ENCODE assay signal across 8 mouse cellular contexts in genomic region chr11:118249012-118249383, GRCm38 (mm10). TPM values are rescaled to one million over a fixed set of nuclear protein-coding genes. Genes with fewer than 3 reads are reported as not detected.
DNase-seq lines count a peak whose midpoint lies in the region; ATAC-seq and TF ChIP-seq lines count a peak whose summit lies in the region.

No protein-coding gene starts in this region.

- no peak for DNase-seq in heart, postnatal 4 days
- no peak for DNase-seq in MEL (ENCODE audit: low read depth, low spot score)
- DNase-seq in testis, postnatal 14 days (ENCODE audit: low spot score) = no peak
- no peak for DNase-seq in urinary bladder, adult 2 months (ENCODE audit: low spot score)

- 2% methylated on average over 5 of the region's 5 CpGs for WGBS in heart, embryonic 11.5 days (ENCODE audit: insufficient replicate concordance)
- WGBS in limb, embryonic 13.5 days = 0% methylated on average over 5 of the region's 5 CpGs
- 1% methylated on average over 5 of the region's 5 CpGs for WGBS in midbrain, embryonic 16.5 days

- TF ChIP-seq EP300 in MEL (IDR thresholded peaks at IDR 0.05; ENCODE audit: low read depth in 1 of 2, low read length in 2 of 2) = no peak

- peak overlapping the region; percentile 70 for H3K4me2 ChIP-seq in heart, embryonic 11.5 days
- peak overlapping the region; percentile 81 for H3K4me2 ChIP-seq in limb, embryonic 13.5 days (replicated peaks)
- H3K4me2 ChIP-seq in midbrain, embryonic 16.5 days (ENCODE audit: low read length) = peak overlapping the region; percentile 96

- H3K27ac ChIP-seq in heart, embryonic 11.5 days (ENCODE audit: low read depth, low read length) = peak overlapping the region; percentile 92
- H3K27ac ChIP-seq in MEL (ENCODE audit: control insufficient read depth, low read depth, low read length) = peak overlapping the region; percentile 55
- H3K27ac ChIP-seq in limb, embryonic 13.5 days = peak overlapping the region; percentile 80
- H3K27ac ChIP-seq in midbrain, embryonic 16.5 days (ENCODE audit: low read length) = peak overlapping the region; percentile 0; the same call in 1 of the 2 replicates

- no peaks in the 10 kb centered on the region for H3K27me3 ChIP-seq in heart, embryonic 11.5 days (ENCODE audit: control insufficient read depth, insufficient read depth, low read length)
- no peaks in the 10 kb centered on the region for H3K27me3 ChIP-seq in MEL (ENCODE audit: control insufficient read depth in 1 of 2, insufficient read depth in 2 of 2, low read length in 2 of 2)
- no peaks in the 10 kb centered on the region for H3K27me3 ChIP-seq in limb, embryonic 13.5 days
- H3K27me3 ChIP-seq in midbrain, embryonic 16.5 days (ENCODE audit: control insufficient read depth, insufficient read depth, low read depth, low read length) = no peaks in the 10 kb centered on the region

- peak overlapping the region; percentile 93 for H3K4me3 ChIP-seq in heart, embryonic 11.5 days (ENCODE audit: low read depth, low read length)
- H3K4me3 ChIP-seq in MEL (ENCODE audit: control insufficient read depth in 1 of 2, insufficient read depth in 1 of 2, low read depth in 2 of 2, low read length in 2 of 2) = peak overlapping the region; percentile 79 to 84
- peak overlapping the region; percentile 91 for H3K4me3 ChIP-seq in limb, embryonic 13.5 days
- H3K4me3 ChIP-seq in midbrain, embryonic 16.5 days (ENCODE audit: low read depth, low read length) = peak overlapping the region; percentile 89

- TF ChIP-seq CTCF in MEL (IDR thresholded peaks at IDR 0.05 in 2 of 3, conservative IDR thresholded peaks at IDR 0.05 in 1 of 3; ENCODE audit: control insufficient read depth in 1 of 3, insufficient read depth in 1 of 3, low read depth in 2 of 3, low read length in 3 of 3, poor library complexity in 1 of 3, severe bottlenecking in 1 of 3) = no peak

- peak; percentile 16; the same call in 1 of the 2 replicates for ATAC-seq in heart, embryonic 11.5 days (replicated peaks; ENCODE audit: insufficient number of reproducible peaks, low FRiP score, low TSS enrichment)
- ATAC-seq in erythroid progenitor cell, adult 5-6 weeks (replicated peaks; ENCODE audit: low FRiP score, poor library complexity, severe bottlenecking) = 0 out of 2 replicates have a peak, but pooled peaks have one; percentile 5
- ATAC-seq in limb, embryonic 13.5 days (ENCODE audit: low FRiP score, low read depth) = no peak; the same call in 1 of the 2 replicates
- peak; percentile 13 for ATAC-seq in midbrain, embryonic 16.5 days

- H3K36me3 ChIP-seq in heart, embryonic 11.5 days (ENCODE audit: control insufficient read depth, insufficient read depth, low read length) = no peaks in the 10 kb centered on the region
- H3K36me3 ChIP-seq in MEL (ENCODE audit: control insufficient read depth in 1 of 2, insufficient read depth in 2 of 2, low read length in 2 of 2) = peaks cover 0 to 13% of the 10 kb centered on the region in 2 experiments; a peak in 2 of 4 replicates
- no peaks in the 10 kb centered on the region for H3K36me3 ChIP-seq in limb, embryonic 13.5 days
- no peaks in the 10 kb centered on the region for H3K36me3 ChIP-seq in midbrain, embryonic 16.5 days (ENCODE audit: control insufficient read depth, insufficient read depth, low read length)

- no peak for TF ChIP-seq RAD21 in MEL (IDR thresholded peaks at IDR 0.05; ENCODE audit: low read depth, low read length)

- peaks cover 29% of the 10 kb centered on the region for H3K4me1 ChIP-seq in heart, embryonic 11.5 days (ENCODE audit: control insufficient read depth, insufficient read depth, low read length)
- H3K4me1 ChIP-seq in MEL (ENCODE audit: control insufficient read depth in 1 of 2, insufficient read depth in 2 of 2, low read length in 2 of 2) = peaks cover 17 to 31% of the 10 kb centered on the region in 2 experiments
- peaks cover 45% of the 10 kb centered on the region for H3K4me1 ChIP-seq in limb, embryonic 13.5 days
- peaks cover 13% of the 10 kb centered on the region for H3K4me1 ChIP-seq in midbrain, embryonic 16.5 days (ENCODE audit: control insufficient read depth, insufficient read depth, low read length)

- peaks cover 24% of the 10 kb centered on the region for H3K79me2 ChIP-seq in MEL (ENCODE audit: control insufficient read depth, insufficient read depth, low read length, poor library complexity)

- H3K9me3 ChIP-seq in heart, embryonic 11.5 days (replicated peaks; ENCODE audit: control insufficient read depth, low read length) = no peaks in the 10 kb centered on the region
- no peaks in the 10 kb centered on the region for H3K9me3 ChIP-seq in MEL (replicated peaks; ENCODE audit: insufficient read depth, low read length)
- no peaks in the 10 kb centered on the region for H3K9me3 ChIP-seq in limb, embryonic 13.5 days
- no peaks in the 10 kb centered on the region for H3K9me3 ChIP-seq in midbrain, embryonic 16.5 days (replicated peaks; ENCODE audit: control insufficient read depth, low read length, poor library complexity, severe bottlenecking)

- H3K9ac ChIP-seq in heart, embryonic 11.5 days (ENCODE audit: low read depth, low read length) = peak overlapping the region; percentile 77
- H3K9ac ChIP-seq in MEL (ENCODE audit: control insufficient read depth, low read depth, low read length, poor library complexity, severe bottlenecking) = peak overlapping the region; percentile 81
- H3K9ac ChIP-seq in limb, embryonic 13.5 days = 0 out of 2 replicates have a peak overlapping the region, but pooled peaks have one; percentile 32
- H3K9ac ChIP-seq in midbrain, embryonic 16.5 days (ENCODE audit: low read depth, low read length) = peak overlapping the region; percentile 90; the same call in 1 of the 2 replicates

- no peak for TF ChIP-seq POLR2A in MEL (IDR thresholded peaks at IDR 0.05; ENCODE audit: control insufficient read depth in 1 of 2, insufficient read depth in 1 of 2, low read depth in 1 of 2, low read length in 2 of 2, poor library complexity in 1 of 2)

TF ChIP-seq in MEL, 35 proteins besides CTCF, POLR2A, EP300 and RAD21:
- no peak for TF ChIP-seq KAT2A (conservative IDR thresholded peaks at IDR 0.05; ENCODE audit: low read depth, low read length)

RNA-seq across cellular contexts. Expression of gene Cyth1, which starts 0.6 kb away (rescaled TPM):
- 10.6 and 12.7 TPM in 2 replicates for polyA plus RNA-seq in heart, embryonic 11.5 days (2014; fragmentation: Nextera tagmentation; extraction: Ambion mirVana)
- 10 to 100 TPM; 38.3 to 39.1 TPM for total RNA-seq in heart, postnatal 4 days (2021)
- total RNA-seq in MEL (2012; rRNA removed) = 12.0 and 13.6 TPM in 2 replicates
- 10 to 100 TPM in 1 of 2 experiments, not detected in 1; 13.2 TPM for polyA plus RNA-seq in MEL (2012; ENCODE audit: insufficient read depth in 1 of 2, insufficient read length in 2 of 2, low read depth in 1 of 2, low replicate concordance in 2 of 2, missing spikeins in 1 of 2)
- total RNA-seq in erythroid progenitor cell, adult 5-6 weeks (2015; ENCODE audit: low replicate concordance) = 10.5 TPM in 2 replicates
- 11.6 and 12.3 TPM in 2 replicates for total RNA-seq in erythroid progenitor cell, adult 5-6 weeks (2017; ENCODE audit: low replicate concordance)
- polyA plus RNA-seq in limb, embryonic 13.5 days (2015; fragmentation: Nextera tagmentation; extraction: Ambion mirVana) = 15.9 and 17.1 TPM in 2 replicates
- polyA plus RNA-seq in midbrain, embryonic 16.5 days (2015; fragmentation: Nextera tagmentation; extraction: Ambion mirVana) = 25.1 and 26.7 TPM in 2 replicates
- polyA plus RNA-seq in urinary bladder, adult 2 months (2012; rRNA removed) = 21.0 and 23.2 TPM in 2 replicates

RNA-seq across cellular contexts. Expression of gene Usp36, which starts 41.0 kb away (rescaled TPM):
- 10.7 and 11.1 TPM in 2 replicates for polyA plus RNA-seq in heart, embryonic 11.5 days (2014; fragmentation: Nextera tagmentation; extraction: Ambion mirVana)
- total RNA-seq in heart, postnatal 4 days (2021) = 10 to 100 TPM; 15.5 to 18.7 TPM
- 21.3 and 24.8 TPM in 2 replicates for total RNA-seq in MEL (2012; rRNA removed)
- 10 to 100 TPM; 50.7 to 89.6 TPM for polyA plus RNA-seq in MEL (2012; ENCODE audit: insufficient read depth in 1 of 2, insufficient read length in 2 of 2, low read depth in 1 of 2, low replicate concordance in 2 of 2, missing spikeins in 1 of 2)
- total RNA-seq in erythroid progenitor cell, adult 5-6 weeks (2015; ENCODE audit: low replicate concordance) = 1.4 and 2.9 TPM in 2 replicates
- total RNA-seq in erythroid progenitor cell, adult 5-6 weeks (2017; ENCODE audit: low replicate concordance) = 0.90 and 0.91 TPM in 2 replicates
- polyA plus RNA-seq in limb, embryonic 13.5 days (2015; fragmentation: Nextera tagmentation; extraction: Ambion mirVana) = 22.1 and 25.0 TPM in 2 replicates
- polyA plus RNA-seq in midbrain, embryonic 16.5 days (2015; fragmentation: Nextera tagmentation; extraction: Ambion mirVana) = 17.7 and 18.8 TPM in 2 replicates
- 17.7 and 20.9 TPM in 2 replicates for polyA plus RNA-seq in urinary bladder, adult 2 months (2012; rRNA removed)

Comparison
In these comparisons a context has a peak if more than half of its experiments do, and no peak if none do; other contexts are left out.
1. H3K27ac ChIP-seq: peak in every context shown above with its lines; median percentile 92 in heart, embryonic 11.5 days; 80 in limb, embryonic 13.5 days; 55 in MEL; 0 in midbrain, embryonic 16.5 days.
2. H3K9ac ChIP-seq: peak in every context shown above with its lines; median percentile 90 in midbrain, embryonic 16.5 days; 81 in MEL; 77 in heart, embryonic 11.5 days; 32 in limb, embryonic 13.5 days.